Mouse (Mus musculus) CH12.LX (cell line): ENCODE results near the gene Cib1.

Source experiments
- CHD2 ChIP-seq: IDR thresholded peaks from 2 replicates; pipeline ENCODE4 v1.6.1; 2011; ENCODE audit warnings: low read length, improper control_type of control experiment
- CTCF ChIP-seq, 2 experiments: IDR thresholded peaks in 1 of 2; conservative IDR thresholded peaks in 1 of 2; 2 replicates each; pipeline ENCODE4 v1.5.1; 2011 to 2012; ENCODE audit warnings: low read depth in 2 of 2, low read length in 2 of 2, improper control_type of control experiment in 1 of 2, inconsistent platforms in 1 of 2, mild to moderate bottlenecking in 1 of 2, moderate library complexity in 1 of 2
- EP300 ChIP-seq: IDR thresholded peaks from 2 replicates; pipeline ENCODE4 v1.6.1; 2011; ENCODE audit warnings: low read length, improper control_type of control experiment
- GABPA ChIP-seq: IDR thresholded peaks from 2 replicates; pipeline ENCODE4 v1.6.1; 2012; ENCODE audit warnings: low read depth, low read length, improper control_type of control experiment, inconsistent platforms; ENCODE audit not compliant: insufficient replicate concordance
- MAFK ChIP-seq: IDR thresholded peaks from 2 replicates; pipeline ENCODE4 v1.6.1; 2011; ENCODE audit warnings: low read length, improper control_type of control experiment; ENCODE audit not compliant: insufficient replicate concordance
- MAX ChIP-seq: IDR thresholded peaks from 2 replicates; pipeline ENCODE4 v1.6.1; 2011; ENCODE audit warnings: low read length, improper control_type of control experiment
- MAZ ChIP-seq: IDR thresholded peaks from 2 replicates; pipeline ENCODE4 v1.6.1; 2012; ENCODE audit warnings: low read depth, mild to moderate bottlenecking, inconsistent platforms, low read length, improper control_type of control experiment, moderate library complexity
- NELFE ChIP-seq: IDR thresholded peaks from 2 replicates; pipeline ENCODE4 v1.6.1; 2011; ENCODE audit warnings: low read depth, low read length, improper control_type of control experiment
- POLR2A ChIP-seq: IDR thresholded peaks from 2 replicates; pipeline ENCODE4 v1.6.1; 2011; ENCODE audit warnings: low read depth, mild to moderate bottlenecking, improper control_type of control experiment, low read length
- SIN3A ChIP-seq: IDR thresholded peaks from 2 replicates; pipeline ENCODE4 v1.6.1; 2012; ENCODE audit warnings: low read length, improper control_type of control experiment, inconsistent platforms
- ZNF384 ChIP-seq: IDR thresholded peaks from 2 replicates; pipeline ENCODE4 v1.6.1; 2012; ENCODE audit warnings: low read depth, low read length, improper control_type of control experiment, inconsistent platforms

DNA sequence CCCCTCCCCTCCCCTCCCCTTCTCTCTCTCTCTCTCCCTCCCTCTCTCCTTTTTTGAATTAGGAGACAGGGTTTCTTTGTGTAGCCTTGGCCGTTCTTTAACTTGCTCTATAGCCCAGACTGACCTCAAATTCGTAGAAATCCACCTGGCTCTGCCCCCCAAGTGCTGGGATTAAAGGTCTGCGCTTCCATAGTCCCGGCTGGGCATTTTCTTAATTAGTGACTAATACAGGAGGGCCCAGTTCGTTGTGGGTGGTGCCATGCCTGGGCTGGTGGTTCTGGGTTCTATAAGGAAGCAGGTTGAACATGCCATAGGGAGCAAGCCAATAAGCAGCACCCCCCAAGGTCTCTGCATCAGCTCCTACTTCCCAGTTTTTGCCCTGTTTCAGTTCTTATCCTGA, 48.6 kb downstream of the Cib1 start:
- TF ChIP-seq NELFE (no peak), MAZ (no peak), MAFK (no peak), CTCF (conservative IDR thresholded peaks at IDR 0.05 in 1 of 2, IDR thresholded peaks at IDR 0.05 in 1 of 2; ENCODE audit: low read depth in 2 of 2, low read length in 2 of 2) (no peak), POLR2A (no peak), GABPA (no peak), CHD2 (no peak), ZNF384 (no peak), EP300 (no peak), MAX (no peak), SIN3A (no peak)
